Mouse (Mus musculus): ENCODE data around the gene Sp140.
"Not testable (repeated sequence)": the region's sequence is repeated elsewhere in the genome, so short reads cannot be mapped to it uniquely, and the experiment has no call there.

GRCm38 (mm10) chr1:85578372-85579010 is 21.7 kb upstream of the Sp140 start:
- TF ChIP-seq POLR2A (IDR thresholded peaks at IDR 0.05; ENCODE audit: borderline replicate concordance, extremely low read depth, insufficient read depth, insufficient read length, poor library complexity, severe bottlenecking); CTCF (IDR thresholded peaks at IDR 0.05; ENCODE audit: borderline replicate concordance, extremely low read depth, insufficient read depth, insufficient read length): not testable (repeated sequence)
